Comparison of ENCODE assay signal across 12 mouse cellular contexts in genomic region chr7:30781792-30782191, GRCm38 (mm10). TPM values are rescaled to one million over a fixed set of nuclear protein-coding genes. Genes with fewer than 3 reads are reported as not detected.
A peak's percentile ranks its signal among the peaks of the same experiment; 100 is the strongest.
DNase-seq lines count a peak whose midpoint lies in the region; ATAC-seq and TF ChIP-seq lines count a peak whose summit lies in the region.
"Had no signal": no experiment of that assay in that cellular context is flagged by ENCODE, and none has a peak within 500 bp of the region (broad histone marks: within the 10 kb centered on the region; RNA-seq: fewer than 3 reads in every experiment).

No protein-coding gene starts in this region.

- H3K36me3 ChIP-seq in heart, adult 2 months (ENCODE audit: control insufficient read depth, insufficient read depth, low read length) = no peaks in the 10 kb centered on the region
- no peaks in the 10 kb centered on the region for H3K36me3 ChIP-seq in heart, embryonic 12.5 days
- no peaks in the 10 kb centered on the region for H3K36me3 ChIP-seq in spleen, adult 2 months (ENCODE audit: control insufficient read depth, insufficient read depth, low read length)
- no peaks in the 10 kb centered on the region for H3K36me3 ChIP-seq in midbrain, embryonic 15.5 days (replicated peaks)
- H3K36me3 ChIP-seq: heart, embryonic 10.5 days had no signal

- no peaks in the 10 kb centered on the region for H3K4me1 ChIP-seq in heart, adult 2 months (ENCODE audit: control insufficient read depth, insufficient read depth, low read length)
- no peaks in the 10 kb centered on the region for H3K4me1 ChIP-seq in heart, embryonic 12.5 days (replicated peaks)
- no peaks in the 10 kb centered on the region for H3K4me1 ChIP-seq in spleen, adult 2 months (ENCODE audit: control insufficient read depth, insufficient read depth, insufficient read length)
- peaks cover 8% of the 10 kb centered on the region for H3K4me1 ChIP-seq in midbrain, embryonic 15.5 days
- H3K4me1 ChIP-seq: heart, embryonic 10.5 days had no signal

- no peaks in the 10 kb centered on the region for H3K27me3 ChIP-seq in heart, adult 2 months (ENCODE audit: control insufficient read depth, insufficient read depth, low read length)
- no peaks in the 10 kb centered on the region for H3K27me3 ChIP-seq in heart, embryonic 12.5 days (replicated peaks)
- H3K27me3 ChIP-seq in spleen, adult 2 months (ENCODE audit: control insufficient read depth, insufficient read depth, low read length) = no peaks in the 10 kb centered on the region
- H3K27me3 ChIP-seq in midbrain, embryonic 15.5 days (replicated peaks) = no peaks in the 10 kb centered on the region

- ATAC-seq in heart, embryonic 12.5 days (ENCODE audit: insufficient number of reproducible peaks, low FRiP score) = no peak
- no peak for ATAC-seq in midbrain, embryonic 15.5 days (replicated peaks)

- H3K4me2 ChIP-seq in heart, embryonic 12.5 days = no peak overlapping the region
- no peak overlapping the region for H3K4me2 ChIP-seq in midbrain, embryonic 15.5 days

- no peak overlapping the region for H3K27ac ChIP-seq in heart, adult 2 months
- no peak overlapping the region for H3K27ac ChIP-seq in heart, embryonic 12.5 days (ENCODE audit: poor library complexity, severe bottlenecking)
- no peak overlapping the region for H3K27ac ChIP-seq in spleen, adult 2 months (ENCODE audit: insufficient read depth, low read length)
- H3K27ac ChIP-seq in midbrain, embryonic 15.5 days = no peak overlapping the region
- H3K27ac ChIP-seq: heart, embryonic 10.5 days had no signal

- H3K9ac ChIP-seq in heart, adult 2 months (ENCODE audit: low read depth, low read length) = no peak overlapping the region
- H3K9ac ChIP-seq in heart, embryonic 12.5 days = no peak overlapping the region
- H3K9ac ChIP-seq in midbrain, embryonic 15.5 days = no peak overlapping the region

- H3K9me3 ChIP-seq in heart, embryonic 12.5 days (replicated peaks) = no peaks in the 10 kb centered on the region
- H3K9me3 ChIP-seq in midbrain, embryonic 15.5 days = no peaks in the 10 kb centered on the region
- H3K9me3 ChIP-seq: heart, embryonic 10.5 days had no signal

- no peak for DNase-seq in heart, adult 2 months
- peak in 1 of 2 experiments; percentile 10 for DNase-seq in spleen, adult 2 months (ENCODE audit: low read depth in 1 of 2, low spot score in 2 of 2)
- no peak for DNase-seq in spleen, postnatal 4 days (ENCODE audit: low spot score in 2 of 2)
- peak; percentile 62 for DNase-seq in induced T-regulatory cell, adult 2 months (ENCODE audit: low read depth)
- peak; percentile 60 for DNase-seq in thymus, postnatal 4 days
- no peak for DNase-seq in lung, postnatal 36 days

- no peak for TF ChIP-seq EP300 in heart, adult 2 months (IDR thresholded peaks at IDR 0.05; ENCODE audit: insufficient read depth, low read depth, low read length)

- H3K4me3 ChIP-seq in heart, adult 2 months = no peak overlapping the region
- no peak overlapping the region for H3K4me3 ChIP-seq in heart, embryonic 12.5 days
- H3K4me3 ChIP-seq in spleen, adult 2 months (ENCODE audit: extremely low read depth, insufficient read depth, insufficient read length) = no peak overlapping the region
- H3K4me3 ChIP-seq in midbrain, embryonic 15.5 days = no peak overlapping the region
- H3K4me3 ChIP-seq: heart, embryonic 10.5 days had no signal

- H3K79me2 ChIP-seq in heart, adult 2 months (replicated peaks; ENCODE audit: control insufficient read depth, insufficient read depth, low read length) = no peaks in the 10 kb centered on the region

- no peak for TF ChIP-seq POLR2A in heart, adult 2 months (IDR thresholded peaks at IDR 0.05; ENCODE audit: insufficient read depth, low read depth, low read length)
- no peak for TF ChIP-seq POLR2A in spleen, adult 2 months (IDR thresholded peaks at IDR 0.05; ENCODE audit: low read depth, low read length)

- intact Hi-C loops in heart, adult 2 months (cut with DNase I) = no loop called here

- 68% methylated on average over 4 of the region's 4 CpGs for WGBS in heart, adult 2 months
- 54% methylated on average over 4 of the region's 4 CpGs for WGBS in heart, embryonic 12.5 days
- WGBS in spleen, adult 2 months = 53% methylated on average over 4 of the region's 4 CpGs
- 72% methylated on average over 4 of the region's 4 CpGs for WGBS in midbrain, embryonic 15.5 days

- TF ChIP-seq CTCF in heart, adult 2 months (IDR thresholded peaks at IDR 0.05) = peak; percentile 64
- TF ChIP-seq CTCF in spleen, adult 2 months (IDR thresholded peaks at IDR 0.05; ENCODE audit: extremely low read depth, insufficient read depth, insufficient read length, insufficient replicate concordance) = peak; percentile 71; the same call in 1 of the 2 replicates

RNA-seq across cellular contexts. Expression of gene Krtdap, which starts 5.9 kb away (rescaled TPM):
- not detected for total RNA-seq in heart, adult 2 months (2021)
- polyA plus RNA-seq in heart, adult 2 months (2012; rRNA removed) = not detected in 2 replicates
- polyA plus RNA-seq in heart, embryonic 12.5 days (2016; fragmentation: Nextera tagmentation; extraction: Ambion mirVana) = not detected in 2 replicates
- not detected in 2 replicates for polyA plus RNA-seq in spleen, adult 2 months (2012; rRNA removed)
- 4.4 TPM in 1 of 2 replicates, not detected in the other for polyA plus RNA-seq in midbrain, embryonic 15.5 days (2015; fragmentation: Nextera tagmentation; extraction: Ambion mirVana)
- total RNA-seq: left cerebral cortex, adult 18-20 months had no signal
- polyA plus RNA-seq: heart, embryonic 10.5 days; neural tube, embryonic 11.5 days had no signal

RNA-seq across cellular contexts. Expression of gene Dmkn, which starts 18.2 kb away (rescaled TPM):
- 1 to 10 TPM in 1 of 2 experiments, under 1 TPM in 1; 0.84 to 1.6 TPM for total RNA-seq in heart, adult 2 months (2021)
- 7.2 and 8.8 TPM in 2 replicates for polyA plus RNA-seq in heart, adult 2 months (2012; rRNA removed)
- polyA plus RNA-seq in heart, embryonic 12.5 days (2016; fragmentation: Nextera tagmentation; extraction: Ambion mirVana) = 1.1 TPM in 2 replicates
- polyA plus RNA-seq in spleen, adult 2 months (2012; rRNA removed) = 1.1 and 1.5 TPM in 2 replicates
- 1.2 and 3.4 TPM in 2 replicates for polyA plus RNA-seq in midbrain, embryonic 15.5 days (2015; fragmentation: Nextera tagmentation; extraction: Ambion mirVana)
- polyA plus RNA-seq: neural tube, embryonic 11.5 days had no signal

RNA-seq across cellular contexts. Expression of gene Sbsn, which starts 30.5 kb away (rescaled TPM):
- 1 to 10 TPM; 1.8 to 2.3 TPM for total RNA-seq in heart, adult 2 months (2021)
- 1.6 and 1.7 TPM in 2 replicates for polyA plus RNA-seq in heart, adult 2 months (2012; rRNA removed)
- 0.58 and 0.72 TPM in 2 replicates for polyA plus RNA-seq in heart, embryonic 12.5 days (2016; fragmentation: Nextera tagmentation; extraction: Ambion mirVana)
- polyA plus RNA-seq in spleen, adult 2 months (2012; rRNA removed) = 0.47 and 0.97 TPM in 2 replicates
- 2.4 and 3.0 TPM in 2 replicates for polyA plus RNA-seq in midbrain, embryonic 15.5 days (2015; fragmentation: Nextera tagmentation; extraction: Ambion mirVana)

RNA-seq across cellular contexts. Expression of gene Gapdhs, which starts 38.3 kb away (rescaled TPM):
- not detected for total RNA-seq in heart, adult 2 months (2021)
- 1.1 and 1.7 TPM in 2 replicates for polyA plus RNA-seq in heart, adult 2 months (2012; rRNA removed)
- polyA plus RNA-seq in heart, embryonic 12.5 days (2016; fragmentation: Nextera tagmentation; extraction: Ambion mirVana) = not detected in 2 replicates
- polyA plus RNA-seq in spleen, adult 2 months (2012; rRNA removed) = 0.12 TPM in 1 of 2 replicates, not detected in the other
- 0.72 and 1.6 TPM in 2 replicates for polyA plus RNA-seq in midbrain, embryonic 15.5 days (2015; fragmentation: Nextera tagmentation; extraction: Ambion mirVana)
- total RNA-seq: left cerebral cortex, adult 18-20 months had no signal
- polyA plus RNA-seq: intestine, embryonic 14.5 days had no signal

RNA-seq across cellular contexts. Expression of gene Ffar2, which starts 41.8 kb away (rescaled TPM):
- total RNA-seq in heart, adult 2 months (2021) = not detected
- polyA plus RNA-seq in heart, adult 2 months (2012; rRNA removed) = 0.18 and 0.61 TPM in 2 replicates
- not detected in 2 replicates for polyA plus RNA-seq in heart, embryonic 12.5 days (2016; fragmentation: Nextera tagmentation; extraction: Ambion mirVana)
- 19.2 and 38.6 TPM in 2 replicates for polyA plus RNA-seq in spleen, adult 2 months (2012; rRNA removed)
- not detected in 2 replicates for polyA plus RNA-seq in midbrain, embryonic 15.5 days (2015; fragmentation: Nextera tagmentation; extraction: Ambion mirVana)
- total RNA-seq: left cerebral cortex, adult 18-20 months had no signal
- polyA plus RNA-seq: neural tube, embryonic 11.5 days had no signal

Comparison
In these comparisons a context has a peak if more than half of its experiments do, and no peak if none do; other contexts are left out.
1. DNase-seq: peak in induced T-regulatory cell, adult 2 months (single experiment) and thymus, postnatal 4 days (single experiment); none in heart, adult 2 months (0 of 2), spleen, postnatal 4 days (0 of 2) and lung, postnatal 36 days (single experiment).